Mouse (Mus musculus) brain, embryonic 14.5 days (tissue): ENCODE measurements at regions not wholly inside any gene's neighbourhood (a gene's known extent, or its start where the extent isn't known, plus 50 kb on each side); places are given as distances from the start of the nearest gene placed in this dataset.

Experiments
- CTCF ChIP-seq: fragments of 200-500 bp; IDR thresholded peaks from 2 replicates; pipeline ENCODE4 v1.5.1; 2012; ENCODE audit warnings: inconsistent platforms, mild to moderate bottlenecking, moderate library complexity, borderline replicate concordance; ENCODE audit not compliant: insufficient read depth, insufficient read length; ENCODE audit errors: extremely low read depth
- POLR2A ChIP-seq: fragments of 200-500 bp; IDR thresholded peaks from 2 replicates; pipeline ENCODE4 v1.6.1; 2012; ENCODE audit warnings: mild to moderate bottlenecking, inconsistent platforms, borderline replicate concordance; ENCODE audit not compliant: poor library complexity, insufficient read depth, insufficient read length, severe bottlenecking; ENCODE audit errors: extremely low read depth

- TF ChIP-seq CTCF (no peak), POLR2A (no peak)
These were observed 361.7 kb downstream of the Mroh4 start for GRCm38 (mm10) chr15:74274435-74274834.
